Mouse (Mus musculus) embryonic facial prominence, embryonic 13.5 days (tissue): ENCODE results near the gene Psmd5. TPM values are rescaled to one million over a fixed set of nuclear protein-coding genes. Genes with fewer than 3 reads are reported as not detected.
A peak's percentile ranks its signal among the peaks of the same experiment; 100 is the strongest.

Experiments used
- ATAC-seq: fragments of 200-750 bp; cut with Nextera tagmentation; 2 replicates; pipeline ENCODE4 v1.8.0; 2017; ENCODE audit warnings: low read depth; ENCODE audit not compliant: insufficient number of reproducible peaks, insufficient read depth, low FRiP score, low TSS enrichment
- H3K27ac ChIP-seq: fragments of 300-500 bp; sonication (generic); 2 replicates; pipeline ENCODE4 v1.5.1; 2015; ENCODE audit warnings: moderate library complexity, mild to moderate bottlenecking, inconsistent platforms
- H3K27me3 ChIP-seq: fragments of 300-500 bp; sonication (generic); 2 replicates; pipeline ENCODE4 v1.6.1; 2015; ENCODE audit warnings: mild to moderate bottlenecking, inconsistent platforms
- H3K36me3 ChIP-seq: fragments of 300-500 bp; sonication (generic); 2 replicates; pipeline ENCODE4 v1.6.1; 2015; ENCODE audit warnings: mild to moderate bottlenecking, inconsistent platforms
- H3K4me1 ChIP-seq: fragments of 300-500 bp; sonication (generic); 2 replicates; pipeline ENCODE4 v1.6.1; 2015; ENCODE audit warnings: inconsistent platforms
- H3K4me2 ChIP-seq: fragments of 300-500 bp; sonication (generic); 2 replicates; pipeline ENCODE4 v1.6.1; 2015; ENCODE audit warnings: moderate library complexity, mild to moderate bottlenecking, inconsistent platforms
- H3K4me3 ChIP-seq: fragments of 300-500 bp; sonication (generic); 2 replicates; pipeline ENCODE4 v1.5.1; 2015; ENCODE audit warnings: mild to moderate bottlenecking, inconsistent platforms
- H3K9ac ChIP-seq: fragments of 300-500 bp; sonication (generic); 2 replicates; pipeline ENCODE4 v1.6.1; 2015; ENCODE audit warnings: mild to moderate bottlenecking, inconsistent platforms
- H3K9me3 ChIP-seq: fragments of 300-500 bp; sonication (generic); 2 replicates; pipeline ENCODE4 v1.6.1; 2016; ENCODE audit warnings: inconsistent platforms
- WGBS: fragments of 180-500 bp; shearing (Covaris S2); methylation state at CpG from one replicate; pipeline ENCODE4 v1.1.7; 2015; ENCODE audit warnings: mixed read lengths; 5-methylcytosine and 5-hydroxymethylcytosine counted together
- polyA plus RNA-seq: library from polyadenylated mRNA; unstranded; fragments of >200 nt; fragmentation: Nextera tagmentation; extraction: Ambion mirVana; gene quantifications from 2 replicates; pipeline ENCODE4 v1.2.1, GENCODE M21; 2015

The Psmd5 gene
- polyA plus RNA-seq, 1 experiment from 2014 or later = 101 TPM

DNA sequence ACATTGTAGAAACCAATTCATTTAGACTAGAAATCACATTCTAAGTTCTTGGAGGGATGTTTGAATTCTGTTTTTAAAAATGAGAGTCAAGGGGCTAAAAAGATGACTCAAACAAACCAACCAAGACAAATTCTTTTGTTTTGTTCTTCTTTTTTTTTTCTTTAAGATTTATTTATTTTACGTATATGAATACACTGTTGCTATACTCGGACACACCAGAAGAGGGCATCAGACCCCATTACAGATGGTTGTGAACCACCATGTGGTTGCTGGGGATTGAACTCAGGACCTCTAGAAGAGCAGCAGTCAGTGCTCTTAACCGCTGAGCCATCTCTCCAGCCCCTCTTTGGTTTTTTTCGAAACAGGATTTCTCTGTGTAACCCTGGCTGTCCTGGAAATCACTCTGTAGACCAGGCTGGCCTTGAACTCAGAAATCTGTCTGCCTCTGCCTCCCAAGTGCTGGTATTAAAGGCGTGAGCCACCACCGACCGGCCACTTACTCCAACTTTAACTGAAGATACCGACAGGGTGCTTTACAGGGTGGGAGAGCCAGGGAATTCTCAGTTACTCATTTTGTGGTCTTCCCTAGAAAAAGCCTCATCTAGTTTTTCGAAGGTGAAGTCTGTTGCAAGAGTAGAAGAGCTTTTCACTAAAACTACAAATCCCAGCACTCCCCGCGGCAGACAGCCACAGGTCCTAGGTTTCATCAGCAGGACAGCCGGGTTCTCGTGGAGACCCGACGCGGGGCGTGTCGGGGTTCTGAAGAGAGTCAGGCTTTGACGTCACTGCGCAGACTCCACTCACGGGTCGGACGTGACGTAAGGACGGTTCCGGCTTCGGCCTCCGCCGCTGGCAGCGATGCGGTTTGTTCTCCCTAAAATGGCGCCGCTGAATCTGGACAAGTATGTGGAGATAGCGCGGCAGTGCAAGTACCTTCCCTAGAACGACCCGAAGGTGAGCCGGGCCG is 73.0 kb downstream of the Psmd5 start:
- 4% methylated on average over 39 of the region's 39 CpGs for WGBS

DNA sequence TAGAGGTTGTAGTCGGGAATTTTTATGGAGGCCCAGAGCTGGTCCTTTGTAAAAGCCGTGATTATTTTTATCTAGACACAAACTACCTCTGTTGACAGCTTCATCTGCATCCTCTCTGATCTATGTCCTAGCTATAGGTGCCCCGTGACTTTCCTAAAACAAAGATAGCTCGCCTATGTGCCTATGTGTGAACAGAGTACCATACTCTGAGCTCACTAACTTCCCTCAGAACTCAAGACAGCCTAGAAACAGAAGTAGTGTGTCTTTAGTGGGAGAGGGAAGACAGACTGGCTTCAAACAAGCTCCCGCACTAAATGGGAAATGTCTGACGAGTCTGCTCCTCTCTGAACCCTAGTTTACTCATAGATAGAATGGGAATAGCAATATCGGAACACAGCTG is 74.4 kb downstream of the Psmd5 start:
- ATAC-seq = no peak
- WGBS = 79% methylated on average over 7 of the region's 7 CpGs
- Histone ChIP-seq H3K9me3 (no peaks in the 10 kb centered on the region), H3K36me3 (peaks cover 14% of the 10 kb centered on the region), H3K4me3 (peak overlapping the region; percentile 60), H3K27ac (peak overlapping the region; percentile 86), H3K4me2 (peak overlapping the region; percentile 76), H3K27me3 (no peaks in the 10 kb centered on the region), H3K9ac (0 out of 2 replicates have a peak overlapping the region, but pooled peaks have one; percentile 77), H3K4me1 (peaks cover 23% of the 10 kb centered on the region)

More for the DNA sequence above, 73.0 kb downstream of the Psmd5 start:
- H3K4me3 ChIP-seq = peak overlapping the region; percentile 69
- H3K27me3 ChIP-seq = no peaks in the 10 kb centered on the region
- H3K9me3 ChIP-seq = no peaks in the 10 kb centered on the region
- peak overlapping the region; percentile 90 for H3K9ac ChIP-seq
- peak; percentile 94 for ATAC-seq
- H3K4me1 ChIP-seq = peaks cover 23% of the 10 kb centered on the region
- peak overlapping the region; percentile 92 for H3K27ac ChIP-seq
- H3K36me3 ChIP-seq = peaks cover 16% of the 10 kb centered on the region
- peak overlapping the region; percentile 45 for H3K4me2 ChIP-seq

Other genes starting within 250 kb of the Psmd5 start
- gene Gapvd1, start 119.7 kb downstream of the Psmd5 start, polyA plus RNA-seq = 92.3 and 97.1 TPM in 2 replicates
- 753 and 870 TPM in 2 replicates for gene Hspa5, start 103.0 kb downstream of the Psmd5 start, polyA plus RNA-seq
- 32.2 and 35.8 TPM in 2 replicates for gene Rabepk, start 75.1 kb downstream of the Psmd5 start, polyA plus RNA-seq
- gene Fbxw2, start 48.7 kb downstream of the Psmd5 start, polyA plus RNA-seq = 94.5 and 97.7 TPM in 2 replicates
- gene Gm34653, start 42.0 kb downstream of the Psmd5 start, polyA plus RNA-seq = 0.15 TPM in 1 of 2 replicates, not detected in the other
- gene Cutal, start 572 bp downstream of the Psmd5 start, polyA plus RNA-seq = 0.15 TPM in 2 replicates
- 3.5 and 5.2 TPM in 2 replicates for gene Phf19, start 39.1 kb upstream of the Psmd5 start, polyA plus RNA-seq
- gene Traf1, start 86.8 kb upstream of the Psmd5 start, polyA plus RNA-seq = 2.4 and 4.3 TPM in 2 replicates
- 0.52 TPM in 1 of 2 replicates, not detected in the other for gene Hc, start 186.5 kb upstream of the Psmd5 start, polyA plus RNA-seq
- gene AI182371, start 226.6 kb upstream of the Psmd5 start, polyA plus RNA-seq = 0.30 and 0.61 TPM in 2 replicates
- gene Cntrl, start 234.5 kb upstream of the Psmd5 start, polyA plus RNA-seq = 32.1 and 32.3 TPM in 2 replicates